Mouse (Mus musculus) CH12.LX (cell line): ENCODE data around the gene Acsm1. TPM values are rescaled to one million over a fixed set of nuclear protein-coding genes. Genes with fewer than 3 reads are reported as not detected.

Experiments
- DNase-seq: peaks from one replicate; pipeline ENCODE4 v3.0.0-alpha.2; 2013; ENCODE audit errors: extremely low read depth
- H3K27ac ChIP-seq: 2 replicates; pipeline ENCODE4 v1.5.1; 2012; ENCODE audit warnings: low read depth, mild to moderate bottlenecking, control low read depth, moderate library complexity; ENCODE audit not compliant: insufficient read depth
- H3K27me3 ChIP-seq: replicated peaks from 2 replicates; pipeline ENCODE3; 2012; ENCODE audit warnings: inconsistent platforms
- H3K36me3 ChIP-seq, 2 experiments: replicated peaks in 1 of 2; 2 replicates each; pipeline versions ENCODE3 to v1.6.1; 2012; ENCODE audit warnings: inconsistent platforms in 1 of 2, low read length in 1 of 2, mild to moderate bottlenecking in 1 of 2, mixed read lengths in 1 of 2, moderate library complexity in 1 of 2; ENCODE audit not compliant: control insufficient read depth in 1 of 2, insufficient read depth in 1 of 2
- H3K4me1 ChIP-seq, 2 experiments: 2 replicates each; pipeline ENCODE4 v1.6.1; 2012; ENCODE audit warnings: inconsistent platforms in 1 of 2, moderate library complexity in 1 of 2; ENCODE audit not compliant: insufficient read depth in 2 of 2, control insufficient read depth in 1 of 2
- H3K4me2 ChIP-seq: 2 replicates; pipeline ENCODE4 v1.6.1; 2012; ENCODE audit warnings: low read depth, mild to moderate bottlenecking, control low read depth; ENCODE audit not compliant: poor library complexity, insufficient read depth, severe bottlenecking
- H3K4me3 ChIP-seq, 3 experiments: fragments of 150-350 bp in 1 of 3; sonication (generic) in 1 of 3; replicated peaks in 1 of 3; 2 replicates each; pipeline versions ENCODE3 to v1.5.1; 2011 to 2012; ENCODE audit warnings: low read depth in 2 of 3, low read length in 2 of 3, mild to moderate bottlenecking in 2 of 3, moderate library complexity in 2 of 3, control low read depth in 1 of 3, improper control_type of control experiment in 1 of 3, inconsistent platforms in 1 of 3, mixed read lengths in 1 of 3; ENCODE audit not compliant: poor library complexity in 1 of 3
- H3K79me2 ChIP-seq: replicated peaks from 2 replicates; pipeline ENCODE4 v1.6.1; 2012; ENCODE audit warnings: mild to moderate bottlenecking, moderate library complexity; ENCODE audit not compliant: control insufficient read depth, poor library complexity, insufficient read depth, severe bottlenecking; ENCODE audit errors: extremely low read depth
- H3K9ac ChIP-seq: 2 replicates; pipeline ENCODE4 v1.6.1; 2012; ENCODE audit warnings: low read depth, mild to moderate bottlenecking, control low read depth, moderate library complexity; ENCODE audit not compliant: insufficient read depth
- H3K9me3 ChIP-seq: replicated peaks from 2 replicates; pipeline ENCODE3; 2012; ENCODE audit warnings: low read length, inconsistent platforms, mixed read lengths
- CHD1 ChIP-seq: IDR thresholded peaks from 2 replicates; pipeline ENCODE4 v1.6.1; 2012; ENCODE audit warnings: low read depth, low read length, improper control_type of control experiment, inconsistent platforms
- CHD2 ChIP-seq: IDR thresholded peaks from 2 replicates; pipeline ENCODE4 v1.6.1; 2011; ENCODE audit warnings: low read length, improper control_type of control experiment
- CTCF ChIP-seq, 2 experiments: IDR thresholded peaks in 1 of 2; conservative IDR thresholded peaks in 1 of 2; 2 replicates each; pipeline ENCODE4 v1.5.1; 2011 to 2012; ENCODE audit warnings: low read depth in 2 of 2, low read length in 2 of 2, improper control_type of control experiment in 1 of 2, inconsistent platforms in 1 of 2, mild to moderate bottlenecking in 1 of 2, moderate library complexity in 1 of 2
- E2F4 ChIP-seq: IDR thresholded peaks from 2 replicates; pipeline ENCODE4 v1.6.1; 2011; ENCODE audit warnings: low read depth, low read length, improper control_type of control experiment; ENCODE audit not compliant: insufficient replicate concordance
- ELF1 ChIP-seq: IDR thresholded peaks from 2 replicates; pipeline ENCODE4 v1.6.1; 2014; ENCODE audit warnings: low read depth, mild to moderate bottlenecking, inconsistent platforms, low read length, improper control_type of control experiment
- EP300 ChIP-seq: IDR thresholded peaks from 2 replicates; pipeline ENCODE4 v1.6.1; 2011; ENCODE audit warnings: low read length, improper control_type of control experiment
- HCFC1 ChIP-seq: IDR thresholded peaks from 2 replicates; pipeline ENCODE4 v1.6.1; 2012; ENCODE audit warnings: low read depth, mild to moderate bottlenecking, inconsistent platforms, low read length, improper control_type of control experiment
- IRF4 ChIP-seq: IDR thresholded peaks from 2 replicates; pipeline ENCODE4 v1.6.1; 2014; ENCODE audit warnings: low read depth, mild to moderate bottlenecking, inconsistent platforms, low read length, improper control_type of control experiment
- JUN ChIP-seq: IDR thresholded peaks from 2 replicates; pipeline ENCODE4 v1.6.1; 2011; ENCODE audit warnings: low read depth, mild to moderate bottlenecking, low read length, improper control_type of control experiment, moderate library complexity; ENCODE audit not compliant: insufficient read depth
- JUND ChIP-seq: conservative IDR thresholded peaks from 2 replicates; pipeline ENCODE4 v1.6.1; 2011; ENCODE audit warnings: low read depth, low read length, improper control_type of control experiment
- KAT2A ChIP-seq: IDR thresholded peaks from 2 replicates; pipeline ENCODE4 v1.6.1; 2012; ENCODE audit warnings: low read length, improper control_type of control experiment, inconsistent platforms; ENCODE audit not compliant: insufficient replicate concordance
- MAX ChIP-seq: IDR thresholded peaks from 2 replicates; pipeline ENCODE4 v1.6.1; 2011; ENCODE audit warnings: low read length, improper control_type of control experiment
- MEF2A ChIP-seq: IDR thresholded peaks from 2 replicates; pipeline ENCODE4 v1.6.1; 2014; ENCODE audit warnings: low read depth, mild to moderate bottlenecking, inconsistent platforms, low read length, improper control_type of control experiment, borderline replicate concordance
- MXI1 ChIP-seq: IDR thresholded peaks from 2 replicates; pipeline ENCODE4 v1.6.1; 2011; ENCODE audit warnings: mild to moderate bottlenecking, low read depth, low read length, improper control_type of control experiment
- NELFE ChIP-seq: IDR thresholded peaks from 2 replicates; pipeline ENCODE4 v1.6.1; 2011; ENCODE audit warnings: low read depth, low read length, improper control_type of control experiment
- NRF1 ChIP-seq: IDR thresholded peaks from 2 replicates; pipeline ENCODE4 v1.6.1; 2014; ENCODE audit warnings: low read depth, mild to moderate bottlenecking, inconsistent platforms, low read length, improper control_type of control experiment, moderate library complexity
- POLR2AphosphoS2 ChIP-seq: IDR thresholded peaks from 2 replicates; pipeline ENCODE4 v1.6.1; 2011; ENCODE audit warnings: low read depth, low read length, improper control_type of control experiment
- RCOR1 ChIP-seq: conservative IDR thresholded peaks from 2 replicates; pipeline ENCODE4 v1.6.1; 2012; ENCODE audit warnings: low read depth, mild to moderate bottlenecking, inconsistent platforms, low read length, improper control_type of control experiment
- SIN3A ChIP-seq: IDR thresholded peaks from 2 replicates; pipeline ENCODE4 v1.6.1; 2012; ENCODE audit warnings: low read length, improper control_type of control experiment, inconsistent platforms
- SMC3 ChIP-seq: IDR thresholded peaks from 2 replicates; pipeline ENCODE4 v1.6.1; 2011; ENCODE audit warnings: low read depth, low read length, improper control_type of control experiment
- TBP ChIP-seq: conservative IDR thresholded peaks from 2 replicates; pipeline ENCODE4 v1.6.1; 2011; ENCODE audit warnings: low read depth, low read length, improper control_type of control experiment
- TCF12 ChIP-seq: IDR thresholded peaks from 2 replicates; pipeline ENCODE4 v1.6.1; 2014; ENCODE audit warnings: low read depth, mild to moderate bottlenecking, inconsistent platforms, low read length, improper control_type of control experiment
- UBTF ChIP-seq: IDR thresholded peaks from 2 replicates; pipeline ENCODE4 v1.6.1; 2012; ENCODE audit warnings: low read depth, mild to moderate bottlenecking, inconsistent platforms, low read length, improper control_type of control experiment, moderate library complexity
- USF1 ChIP-seq: IDR thresholded peaks from 2 replicates; pipeline ENCODE4 v1.6.1; 2014; ENCODE audit warnings: low read depth, mild to moderate bottlenecking, inconsistent platforms, low read length, improper control_type of control experiment
- ZC3H11A ChIP-seq: IDR thresholded peaks from 2 replicates; pipeline ENCODE4 v1.6.1; 2012; ENCODE audit warnings: low read depth, mild to moderate bottlenecking, inconsistent platforms, low read length, improper control_type of control experiment
- ZMIZ1 ChIP-seq: IDR thresholded peaks from 2 replicates; pipeline ENCODE4 v1.6.1; 2012; ENCODE audit warnings: low read depth, mild to moderate bottlenecking, inconsistent platforms, low read length, improper control_type of control experiment
- ZNF384 ChIP-seq: IDR thresholded peaks from 2 replicates; pipeline ENCODE4 v1.6.1; 2012; ENCODE audit warnings: low read depth, low read length, improper control_type of control experiment, inconsistent platforms
- dilution Hi-C: fragments of 300-500 bp; cut with MboI; formaldehyde crosslinking; loops from 2 replicates; pipeline ENCODE4 v1.14.3; 2020; ENCODE audit warnings: low sequenced_read_pairs; ENCODE audit not compliant: extremely low pct_unique_long_range_greater_than_20kb, extremely low pct_ligation_motif_present
- in situ Hi-C: fragments of 300-500 bp; cut with MboI; formaldehyde crosslinking; loops from 3 replicates; pipeline ENCODE4 v1.14.3; 2019; ENCODE audit warnings: low sequenced_read_pairs, low pct_ligation_motif_present, low pct_unique_long_range_greater_than_20kb, mixed read lengths
- polyA plus RNA-seq: library from polyadenylated mRNA; unstranded; fragments of >175 nt; gene quantifications from 2 replicates; pipeline ENCODE4 v1.2.1, GENCODE M21; 2012; ENCODE audit warnings: low read depth; ENCODE audit not compliant: insufficient read length
- total RNA-seq, 2 experiments: library from RNA; depleted of rRNA; stranded (reverse); fragments of 300-350 nt in 1 of 2; fragments of >200 nt in 1 of 2; gene quantifications; 2 replicates each; pipeline ENCODE4 v1.2.3; 2012 to 2014

Acsm1 gene
- total RNA-seq (2012; rRNA removed) (not detected in 2 replicates), total RNA-seq (2014; rRNA removed) (not detected in 2 replicates), polyA plus RNA-seq (not detected in 2 replicates)

GRCm38 (mm10) chr7:119606664-119607076 lies at the start of gene Acsm1:
Gene Acsm1, plus strand, starts transcription at chr7:119607026.
- no peak for DNase-seq
- no peak within 1 kb of the TSS for H3K4me2 ChIP-seq
- dilution Hi-C loops (no loop called here), in situ Hi-C loops (no loop called here)
- H3K27me3 ChIP-seq, result no peaks in the 10 kb centered on the region
- no peaks in the 10 kb centered on the region for H3K36me3 ChIP-seq
- no peak within 1 kb of the TSS for H3K27ac ChIP-seq
- TF ChIP-seq HCFC1 (no peak), E2F4 (no peak), CHD1 (no peak), MEF2A (no peak), EP300 (no peak), NELFE (no peak), JUND (no peak), USF1 (no peak), UBTF (no peak), CHD2 (no peak), POLR2AphosphoS2 (no peak), ELF1 (no peak), MXI1 (no peak), TBP (no peak), TCF12 (no peak), ZNF384 (no peak)
- H3K9me3 ChIP-seq, result no peaks in the 10 kb centered on the region
- H3K4me3 ChIP-seq, result no peak within 1 kb of the TSS
- H3K4me1 ChIP-seq, result peaks cover 0 to 7% of the 10 kb centered on the region in 2 experiments; a peak in 2 of 4 replicates
- no peaks in the 10 kb centered on the region for H3K79me2 ChIP-seq
- no peak within 1 kb of the TSS for H3K9ac ChIP-seq

- in situ Hi-C loops (no loop called here), dilution Hi-C loops (no loop called here)
- no peaks in the 10 kb centered on the region for H3K27me3 ChIP-seq
- TF ChIP-seq NRF1, result no peak
- TF ChIP-seq SMC3, result no peak
- no peak for TF ChIP-seq EP300
- no peak for TF ChIP-seq IRF4
- TF ChIP-seq ZMIZ1, result no peak
- no peak for TF ChIP-seq TCF12
- no peak for TF ChIP-seq SIN3A
- no peak for TF ChIP-seq UBTF
- no peak for TF ChIP-seq POLR2AphosphoS2
- TF ChIP-seq USF1, result no peak
- no peak for TF ChIP-seq CTCF (conservative IDR thresholded peaks at IDR 0.05 in 1 of 2, IDR thresholded peaks at IDR 0.05 in 1 of 2; ENCODE audit: low read depth in 2 of 2, low read length in 2 of 2)
- no peak for TF ChIP-seq MXI1
- no peak for TF ChIP-seq JUN
- TF ChIP-seq CHD2, result no peak
- TF ChIP-seq MAX, result no peak
- no peak for TF ChIP-seq NELFE
- no peak for TF ChIP-seq ZC3H11A
- no peak for TF ChIP-seq RCOR1
- TF ChIP-seq KAT2A, result no peak
- no peaks in the 10 kb centered on the region for H3K9me3 ChIP-seq
- no peaks in the 10 kb centered on the region for H3K4me1 ChIP-seq
- H3K36me3 ChIP-seq, result no peaks in the 10 kb centered on the region
- no peaks in the 10 kb centered on the region for H3K79me2 ChIP-seq
- H3K27ac ChIP-seq, result no peak overlapping the region
- no peak overlapping the region for H3K9ac ChIP-seq
- H3K4me3 ChIP-seq, result no peak overlapping the region
- no peak for DNase-seq
- H3K4me2 ChIP-seq, result no peak overlapping the region
Observed at GRCm38 (mm10) chr7:119559789-119560451, 46.9 kb upstream of the Acsm1 start.
